Mouse (Mus musculus) thymus, postnatal 14 days (tissue): Measurements from ENCODE around the gene Naa80.
A peak's percentile ranks its signal among the peaks of the same experiment; 100 is the strongest.
"Not testable (repeated sequence)": the region's sequence is repeated elsewhere in the genome, so short reads cannot be mapped to it uniquely, and the experiment has no call there.

Experiments
- DNase-seq: peaks from one replicate; pipeline ENCODE4 v3.0.0; 2021

Gene Naa80

GRCm38 (mm10) chr9:107551117-107551889, 27.4 kb upstream of the Naa80 start, which contains the start of gene Rassf1:
Gene Rassf1, plus strand, starts transcription at chr9:107551555.
- DNase-seq: peak; percentile 83

- no peak for DNase-seq
Observed at GRCm38 (mm10) chr9:107551890-107552355, 26.8 kb upstream of the Naa80 start.

GRCm38 (mm10) chr9:107552690-107553393, 25.8 kb upstream of the Naa80 start:
- DNase-seq: no peak

- peak; percentile 72 for DNase-seq
Observed at GRCm38 (mm10) chr9:107553541-107554318, 25.0 kb upstream of the Naa80 start.

DNA sequence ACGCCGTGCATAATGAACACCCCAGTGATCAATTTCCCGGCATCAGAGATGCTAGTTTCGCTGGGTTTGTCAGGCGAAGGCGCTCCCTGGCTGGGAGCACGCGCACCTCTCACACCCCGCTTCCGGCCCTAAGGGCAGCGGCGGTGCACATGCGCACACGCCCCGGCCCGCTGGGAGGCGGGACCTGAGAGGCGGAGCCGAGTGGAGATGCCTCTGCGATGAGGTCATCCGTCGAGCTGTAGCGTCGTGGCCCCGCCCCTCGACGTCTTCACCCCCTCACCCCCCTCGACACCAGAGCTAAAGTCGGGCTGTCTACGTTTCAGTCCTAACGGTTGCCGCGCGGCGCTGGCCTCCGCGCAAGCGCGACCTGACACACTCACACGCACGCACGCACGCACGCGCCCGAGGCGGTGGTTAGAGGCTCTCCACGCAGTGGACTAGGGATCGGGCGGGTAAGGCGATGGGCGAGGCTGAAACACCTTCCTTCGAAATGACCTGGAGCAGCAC, 24.3 kb upstream of the Naa80 start:
- DNase-seq: peak; percentile 97

- no peak for DNase-seq
Observed at GRCm38 (mm10) chr9:107555031-107555457, 23.6 kb upstream of the Naa80 start.

GRCm38 (mm10) chr9:107555701-107556100, 23.0 kb upstream of the Naa80 start:
- no peak for DNase-seq

DNA sequence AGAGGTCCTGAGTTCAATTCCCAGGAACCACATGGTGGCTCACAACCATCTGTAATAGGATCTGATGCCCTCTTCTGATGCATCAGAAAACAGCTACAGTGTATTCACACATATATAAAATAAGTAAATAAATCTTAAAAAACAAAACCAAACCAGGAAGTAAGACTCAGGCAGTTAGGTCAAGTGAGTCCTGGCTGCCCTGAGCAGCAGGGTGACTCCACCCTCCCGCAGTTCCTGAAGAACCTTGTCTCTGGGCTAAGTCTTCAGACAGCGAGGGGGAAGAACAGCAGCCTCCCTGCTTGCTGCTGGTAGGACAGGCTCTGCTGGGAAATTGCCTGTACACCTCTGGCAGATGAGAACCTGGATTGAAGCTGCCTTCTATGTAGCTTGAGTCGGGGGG, 22.3 kb upstream of the Naa80 start:
- no peak for DNase-seq

- peak; percentile 94 for DNase-seq
Observed at GRCm38 (mm10) chr9:107563029-107563581, 15.6 kb upstream of the Naa80 start, which contains the start of gene Tusc2. Gene Tusc2, plus strand, starts transcription at chr9:107563255.

DNA sequence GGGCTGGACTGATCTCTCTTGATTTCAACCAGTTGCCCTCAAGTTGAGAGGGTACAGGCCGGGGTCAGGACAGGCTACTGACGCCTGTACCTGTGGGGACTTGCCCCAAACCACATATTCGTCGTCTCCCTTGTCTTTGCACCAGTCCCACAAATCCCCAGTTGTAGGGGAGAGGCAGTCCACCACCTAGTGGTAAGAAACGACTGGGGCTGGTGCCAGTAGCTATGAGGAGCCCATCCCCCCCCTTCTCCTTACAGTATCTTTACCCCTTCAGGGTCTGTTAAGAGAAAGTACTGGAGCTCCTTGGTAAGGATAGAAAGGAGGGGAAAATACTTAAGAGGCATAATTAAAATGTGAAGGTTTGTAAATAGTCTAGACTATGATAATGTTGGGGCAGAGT, 13.1 kb upstream of the Naa80 start:
- not testable (repeated sequence) for DNase-seq

DNA sequence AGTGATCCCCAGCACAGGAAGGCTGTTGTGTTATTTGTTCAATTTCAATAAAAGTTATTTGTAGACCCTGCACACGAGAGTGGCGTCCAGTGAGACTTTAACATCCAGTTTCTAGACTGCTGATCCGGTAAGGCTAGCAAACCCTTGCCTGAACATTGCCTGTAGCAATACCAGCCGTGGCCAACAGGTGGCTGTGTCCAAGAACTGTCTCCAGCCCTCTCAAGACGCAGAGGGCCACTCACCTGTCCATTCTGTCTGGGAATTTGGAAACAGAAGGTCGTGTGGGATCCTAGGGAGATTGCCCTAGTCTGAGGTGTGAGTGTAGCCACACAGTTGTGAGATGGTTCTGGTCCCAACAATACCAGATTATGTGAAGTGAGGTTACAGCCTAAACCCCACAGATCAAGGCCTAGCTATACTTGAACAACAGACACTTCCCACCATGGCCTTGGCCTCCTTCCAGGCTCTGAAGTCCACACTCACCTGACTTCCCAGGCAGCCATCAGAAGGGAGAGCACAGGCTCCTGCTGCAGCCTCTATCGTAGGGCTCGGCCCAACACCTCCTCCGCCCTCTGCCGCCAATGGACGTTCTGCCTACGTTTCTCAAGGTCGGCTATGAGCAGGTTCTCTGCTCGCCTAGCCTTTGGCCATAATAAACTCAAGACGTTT, 12.5 kb upstream of the Naa80 start:
- peak; percentile 81 for DNase-seq

GRCm38 (mm10) chr9:107566855-107567254, 11.8 kb upstream of the Naa80 start:
- no peak for DNase-seq

- no peak for DNase-seq
Observed at GRCm38 (mm10) chr9:107567702-107568319, 10.9 kb upstream of the Naa80 start, which contains the start of gene Hyal2. Gene Hyal2, plus strand, starts transcription at chr9:107567945.

DNA sequence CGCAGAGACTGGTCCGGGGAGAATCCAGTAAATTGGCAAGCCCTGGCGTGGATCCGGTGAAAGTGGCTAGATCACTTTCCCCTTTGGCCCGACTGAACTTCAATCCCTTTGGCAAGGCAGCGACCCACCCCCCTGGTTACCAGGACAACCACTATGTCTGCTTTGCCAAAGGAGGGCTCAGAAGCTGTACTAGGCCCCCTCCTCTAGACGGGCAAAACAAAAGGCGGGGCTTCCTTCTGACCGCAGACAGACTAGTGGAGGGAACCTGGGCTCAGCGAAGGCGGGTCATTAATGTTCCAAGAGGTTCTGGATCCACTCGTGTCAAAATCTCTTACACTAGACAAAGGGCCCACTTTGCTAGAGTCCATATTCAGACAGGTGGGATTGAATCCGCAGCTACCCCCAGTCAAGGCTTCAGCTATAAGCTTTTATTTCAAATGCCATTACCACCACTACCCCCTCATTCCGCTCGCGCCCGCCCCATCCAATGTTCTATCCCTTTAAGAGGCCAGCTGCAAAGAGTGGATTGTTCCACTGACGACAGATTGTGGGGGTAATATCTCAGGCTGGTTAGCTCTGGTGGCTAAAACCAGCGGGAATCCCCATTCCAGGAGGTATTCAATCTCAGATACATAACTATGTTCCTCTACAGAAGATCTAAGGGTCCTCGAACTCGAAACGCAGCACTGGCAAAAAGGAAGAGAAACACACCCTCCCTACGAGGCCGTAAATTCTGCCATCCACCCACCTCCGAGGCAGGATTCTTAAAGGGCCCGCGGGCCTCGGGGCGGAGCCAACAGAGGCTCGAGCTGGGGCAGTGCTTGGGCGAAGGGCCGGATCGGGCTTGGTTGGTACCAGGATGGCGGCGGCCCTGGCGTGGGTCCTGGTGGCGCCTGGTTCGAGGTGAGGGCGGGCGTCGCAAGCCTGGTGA, 10.1 kb upstream of the Naa80 start:
- peak; percentile 84 for DNase-seq

DNA sequence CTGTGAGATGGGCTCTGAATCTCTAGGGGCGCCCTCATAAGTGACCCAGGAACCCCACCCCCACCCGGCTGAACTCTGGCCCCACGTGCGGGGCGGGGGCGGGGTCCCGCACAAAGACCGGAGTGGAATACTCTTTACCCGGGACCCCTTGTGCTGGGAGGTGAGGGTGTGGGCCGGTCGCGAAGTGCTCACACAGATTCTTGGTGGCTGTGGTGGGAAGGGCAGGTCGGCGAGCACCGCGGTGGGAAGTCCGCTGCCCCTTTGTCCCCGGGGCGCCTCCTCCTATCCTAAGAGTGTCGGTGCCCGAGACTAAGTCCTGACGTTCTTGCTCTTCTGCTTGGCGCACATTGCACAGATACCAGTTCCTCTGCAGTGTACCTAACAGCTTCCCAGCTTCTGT, 9.4 kb upstream of the Naa80 start:
- DNase-seq: no peak

DNA sequence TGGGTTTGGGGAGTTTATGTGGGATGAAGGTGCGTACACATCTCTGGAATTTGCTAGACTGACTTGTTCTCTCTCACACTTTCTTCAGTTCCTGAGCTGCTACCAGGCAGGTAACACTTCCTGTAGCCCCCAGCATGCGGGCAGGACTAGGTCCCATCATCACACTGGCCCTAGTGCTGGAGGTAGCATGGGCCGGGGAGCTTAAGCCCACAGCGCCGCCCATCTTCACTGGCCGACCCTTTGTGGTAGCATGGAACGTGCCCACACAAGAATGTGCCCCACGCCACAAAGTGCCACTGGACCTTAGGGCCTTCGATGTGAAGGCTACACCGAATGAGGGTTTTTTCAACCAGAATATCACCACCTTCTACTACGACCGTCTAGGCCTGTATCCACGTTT, 8.7 kb upstream of the Naa80 start:
- DNase-seq: peak; percentile 23

- no peak for DNase-seq
Observed at GRCm38 (mm10) chr9:107570845-107571244, 7.8 kb upstream of the Naa80 start.

GRCm38 (mm10) chr9:107571534-107572326, 7.0 kb upstream of the Naa80 start:
- no peak for DNase-seq

- DNase-seq: no peak
Observed at GRCm38 (mm10) chr9:107572327-107572662, 6.4 kb upstream of the Naa80 start.

- DNase-seq: not testable (repeated sequence)
Observed at GRCm38 (mm10) chr9:107573774-107574173, 4.9 kb upstream of the Naa80 start.
